ENCODE assay signal across 16 mouse cellular contexts in the genomic region with DNA sequence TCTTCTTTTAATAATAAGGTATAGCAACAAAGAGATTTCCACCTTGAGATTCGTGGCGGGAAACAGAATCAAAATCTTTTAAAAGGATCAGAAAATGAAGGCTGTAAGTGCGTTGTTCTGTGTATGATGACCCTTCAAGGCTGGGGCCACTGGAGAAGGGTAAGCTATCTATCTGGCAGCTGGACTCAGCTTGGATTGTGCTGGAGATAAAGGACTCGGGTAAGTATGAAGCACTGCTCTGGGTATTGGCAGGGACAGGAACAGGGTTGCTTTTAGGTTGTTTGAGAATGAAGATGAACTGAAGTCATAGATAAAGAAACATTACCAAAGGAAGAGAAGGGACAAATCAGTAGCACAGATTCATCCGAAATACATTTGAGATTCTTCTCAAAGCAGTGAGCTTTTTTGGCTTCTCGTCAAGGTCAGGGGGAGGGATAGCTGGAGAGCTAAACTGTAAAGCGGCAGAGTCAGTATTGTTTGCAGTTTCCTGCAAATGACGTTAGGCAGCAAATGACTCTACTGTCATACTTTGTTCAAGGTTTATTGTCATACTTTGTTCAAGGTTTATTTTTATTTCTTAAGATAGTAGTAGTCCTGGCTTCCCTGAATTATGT. TPM values are rescaled to one million over a fixed set of nuclear protein-coding genes. Genes with fewer than 3 reads are reported as not detected.
DNase-seq lines count a peak whose midpoint lies in the region; ATAC-seq lines count a peak whose summit lies in the region.
"Had no signal": no experiment of that assay in that cellular context is flagged by ENCODE, and none has a peak within 500 bp of the region (broad histone marks: within the 10 kb centered on the region; RNA-seq: fewer than 3 reads in every experiment).

No protein-coding gene starts in this region.

- ATAC-seq in midbrain, embryonic 12.5 days (ENCODE audit: low FRiP score, low read depth): no peak

- H3K9ac ChIP-seq in midbrain, embryonic 12.5 days (replicated peaks): no peak overlapping the region
- H3K9ac ChIP-seq: heart, embryonic 15.5 days; liver, embryonic 14.5 days had no signal

- H3K4me1 ChIP-seq in midbrain, embryonic 12.5 days: peaks cover 11% of the 10 kb centered on the region
- H3K4me1 ChIP-seq: embryonic facial prominence, embryonic 10.5 days; limb, embryonic 10.5 days had no signal

- no peaks in the 10 kb centered on the region for H3K27me3 ChIP-seq in midbrain, embryonic 12.5 days
- H3K27me3 ChIP-seq: heart, embryonic 15.5 days had no signal

- no peaks in the 10 kb centered on the region for H3K9me3 ChIP-seq in midbrain, embryonic 12.5 days
- H3K9me3 ChIP-seq: embryonic facial prominence, embryonic 10.5 days; heart, embryonic 15.5 days; limb, embryonic 10.5 days had no signal

- H3K4me2 ChIP-seq in midbrain, embryonic 12.5 days (replicated peaks): peak overlapping the region; percentile 21
- H3K4me2 ChIP-seq: heart, embryonic 15.5 days had no signal

- H3K27ac ChIP-seq in midbrain, embryonic 12.5 days (replicated peaks): peak overlapping the region; percentile 42; the same call in 1 of the 2 replicates
- H3K27ac ChIP-seq: embryonic facial prominence, embryonic 10.5 days; heart, embryonic 15.5 days; limb, embryonic 10.5 days; liver, embryonic 14.5 days had no signal

- no peak overlapping the region for H3K4me3 ChIP-seq in midbrain, embryonic 12.5 days
- H3K4me3 ChIP-seq: embryonic facial prominence, embryonic 10.5 days; heart, embryonic 15.5 days; limb, embryonic 10.5 days had no signal

- 54% methylated on average over 8 of the region's 8 CpGs for WGBS in midbrain, embryonic 12.5 days

- H3K36me3 ChIP-seq in midbrain, embryonic 12.5 days: no peaks in the 10 kb centered on the region
- H3K36me3 ChIP-seq: embryonic facial prominence, embryonic 10.5 days; heart, embryonic 15.5 days; limb, embryonic 10.5 days had no signal

- peak; percentile 10 for DNase-seq in embryo, embryonic 10.5 days (ENCODE audit: low spot score)
- DNase-seq in embryo, embryonic 9.5 days (ENCODE audit: extremely low spot score): no peak
- peak; percentile 44 for DNase-seq in kidney, postnatal 10 days
- DNase-seq in kidney, adult 8-10 months: no peak
- DNase-seq in adrenal gland, postnatal 10 days: peak; percentile 64
- no peak for DNase-seq in urinary bladder, postnatal 36 days (ENCODE audit: low spot score in 2 of 2)
- no peak for DNase-seq in layer of hippocampus, adult 8-10 months (ENCODE audit: low spot score in 2 of 2)
- DNase-seq: cerebellum, adult 8-10 months; gastrocnemius, postnatal 25 days; kidney, adult 11 months; thymus, postnatal 36 days had no signal

RNA-seq across cellular contexts. Expression of a gene that starts 30.3 kb away (rescaled TPM):
- 10 to 100 TPM; 17.1 to 21.5 TPM for total RNA-seq in adrenal gland, postnatal 10 days (2021)
- 30.3 and 30.5 TPM in 2 replicates for polyA plus RNA-seq in midbrain, embryonic 12.5 days (2016; fragmentation: Nextera tagmentation; extraction: Ambion mirVana)
- total RNA-seq in layer of hippocampus, adult 8-10 months (2022): 10 to 100 TPM; 26.3 to 28.7 (median 26.9) TPM

RNA-seq across cellular contexts. Expression of a gene that starts 30.3 kb away (rescaled TPM):
- total RNA-seq in adrenal gland, postnatal 10 days (2021): 10 to 100 TPM; 16.2 to 28.5 TPM
- polyA plus RNA-seq in midbrain, embryonic 12.5 days (2016; fragmentation: Nextera tagmentation; extraction: Ambion mirVana): 32.8 and 34.2 TPM in 2 replicates
- total RNA-seq in layer of hippocampus, adult 8-10 months (2022): 100 to 1,000 TPM; 196 to 242 (median 222) TPM

Comparison
In these comparisons a context has a peak if more than half of its experiments do, and no peak if none do; other contexts are left out.
1. DNase-seq: peak in embryo, embryonic 10.5 days (single experiment), kidney, postnatal 10 days (single experiment) and adrenal gland, postnatal 10 days (single experiment); none in embryo, embryonic 9.5 days (single experiment), kidney, adult 8-10 months (0 of 2), urinary bladder, postnatal 36 days (0 of 2) and layer of hippocampus, adult 8-10 months (0 of 2).
2. RNA of a gene that starts 30.3 kb away (total RNA-seq): 196 to 242 TPM in layer of hippocampus, adult 8-10 months; 16.2 to 28.5 TPM in adrenal gland, postnatal 10 days; every median in the first group is over 4 times any median in the second.